9 mouse cellular contexts compared by ENCODE assay signal in genomic region chr19:34772775-34773174, GRCm38 (mm10). TPM values are rescaled to one million over a fixed set of nuclear protein-coding genes. Genes with fewer than 3 reads are reported as not detected.
A peak's percentile ranks its signal among the peaks of the same experiment; 100 is the strongest.
DNase-seq lines count a peak whose midpoint lies in the region; ATAC-seq and TF ChIP-seq lines count a peak whose summit lies in the region.
"Had no signal": no experiment of that assay in that cellular context is flagged by ENCODE, and none has a peak within 500 bp of the region (broad histone marks: within the 10 kb centered on the region; RNA-seq: fewer than 3 reads in every experiment).

No protein-coding gene starts in this region.

- peak; percentile 82 for DNase-seq in midbrain, embryonic 14.5 days
- peak; percentile 49 for DNase-seq in R1 (ENCODE audit: low read depth, low spot score)
- peak; percentile 79 for DNase-seq in hindbrain, postnatal 0 days (ENCODE audit: low spot score)
- DNase-seq in left cerebral cortex, adult 11 months (ENCODE audit: low spot score), result peak; percentile 13
- peak; percentile 27 for DNase-seq in neural tube, embryonic 11.5 days (ENCODE audit: low spot score)

- peak; percentile 85 for TF ChIP-seq CTCF in hindbrain, postnatal 0 days (IDR thresholded peaks at IDR 0.05; ENCODE audit: low read depth)

- H3K36me3 ChIP-seq in midbrain, embryonic 14.5 days (ENCODE audit: control insufficient read depth, insufficient read depth, low read length), result no peaks in the 10 kb centered on the region
- H3K36me3 ChIP-seq in midbrain, embryonic 13.5 days, result no peaks in the 10 kb centered on the region
- H3K36me3 ChIP-seq in hindbrain, postnatal 0 days (ENCODE audit: insufficient read depth, low read length), result no peaks in the 10 kb centered on the region
- H3K36me3 ChIP-seq in neural tube, embryonic 11.5 days (ENCODE audit: control insufficient read depth, insufficient read depth, low read length), result no peaks in the 10 kb centered on the region
- H3K36me3 ChIP-seq: neural tube, embryonic 13.5 days had no signal

- H3K4me2 ChIP-seq in midbrain, embryonic 14.5 days (ENCODE audit: low read length), result no peak overlapping the region
- no peak overlapping the region for H3K4me2 ChIP-seq in midbrain, embryonic 13.5 days (replicated peaks)
- H3K4me2 ChIP-seq in hindbrain, postnatal 0 days (ENCODE audit: low read depth, low read length), result no peak overlapping the region
- no peak overlapping the region for H3K4me2 ChIP-seq in neural tube, embryonic 11.5 days (ENCODE audit: low read depth)
- H3K4me2 ChIP-seq: neural tube, embryonic 13.5 days had no signal

- H3K27ac ChIP-seq in midbrain, embryonic 14.5 days (replicated peaks; ENCODE audit: low read depth, low read length), result no peak overlapping the region
- no peak overlapping the region for H3K27ac ChIP-seq in midbrain, embryonic 13.5 days
- no peak overlapping the region for H3K27ac ChIP-seq in hindbrain, postnatal 0 days
- H3K27ac ChIP-seq in neural tube, embryonic 11.5 days (ENCODE audit: low read depth, low read length), result no peak overlapping the region
- H3K27ac ChIP-seq: neural tube, embryonic 13.5 days had no signal

- H3K4me3 ChIP-seq in midbrain, embryonic 14.5 days (replicated peaks; ENCODE audit: low read depth, low read length), result no peak overlapping the region
- no peak overlapping the region for H3K4me3 ChIP-seq in midbrain, embryonic 13.5 days (replicated peaks)
- no peak overlapping the region for H3K4me3 ChIP-seq in hindbrain, postnatal 0 days (ENCODE audit: low read length)
- no peak overlapping the region for H3K4me3 ChIP-seq in neural tube, embryonic 11.5 days (ENCODE audit: low read depth, low read length)
- H3K4me3 ChIP-seq: neural tube, embryonic 13.5 days had no signal

- 28% methylated on average over 6 of the region's 6 CpGs for WGBS in midbrain, embryonic 14.5 days
- WGBS in midbrain, embryonic 13.5 days, result 27% methylated on average over 6 of the region's 6 CpGs
- WGBS in hindbrain, postnatal 0 days, result 34% methylated on average over 6 of the region's 6 CpGs
- 29% methylated on average over 6 of the region's 6 CpGs for WGBS in neural tube, embryonic 11.5 days

- no peak for ATAC-seq in midbrain, embryonic 14.5 days (ENCODE audit: low FRiP score, low TSS enrichment)
- ATAC-seq in midbrain, embryonic 13.5 days, result no peak
- ATAC-seq in common myeloid progenitor, adult 5-6 weeks (replicated peaks; ENCODE audit: low read depth, poor library complexity, severe bottlenecking), result peak; percentile 68
- ATAC-seq in hindbrain, postnatal 0 days, result no peak
- ATAC-seq in neural tube, embryonic 11.5 days (ENCODE audit: insufficient read depth, low FRiP score, low TSS enrichment), result no peak
- ATAC-seq in erythroblast, adult 5-6 weeks (replicated peaks; ENCODE audit: low FRiP score, poor library complexity, severe bottlenecking), result no peak

- no peak overlapping the region for H3K9ac ChIP-seq in midbrain, embryonic 14.5 days (replicated peaks; ENCODE audit: low read length)
- H3K9ac ChIP-seq in midbrain, embryonic 13.5 days (replicated peaks), result no peak overlapping the region
- H3K9ac ChIP-seq in hindbrain, postnatal 0 days (replicated peaks; ENCODE audit: low read length), result no peak overlapping the region
- no peak overlapping the region for H3K9ac ChIP-seq in neural tube, embryonic 11.5 days (ENCODE audit: low read length)
- H3K9ac ChIP-seq: neural tube, embryonic 13.5 days had no signal

- H3K4me1 ChIP-seq in midbrain, embryonic 14.5 days (ENCODE audit: control insufficient read depth, insufficient read depth, low read length), result no peaks in the 10 kb centered on the region
- no peaks in the 10 kb centered on the region for H3K4me1 ChIP-seq in midbrain, embryonic 13.5 days (replicated peaks)
- no peaks in the 10 kb centered on the region for H3K4me1 ChIP-seq in hindbrain, postnatal 0 days (ENCODE audit: insufficient read depth, low read length)
- H3K4me1 ChIP-seq in neural tube, embryonic 11.5 days (ENCODE audit: control insufficient read depth, insufficient read depth, low read length), result no peaks in the 10 kb centered on the region
- H3K4me1 ChIP-seq: neural tube, embryonic 13.5 days had no signal

- H3K9me3 ChIP-seq in midbrain, embryonic 14.5 days (ENCODE audit: control insufficient read depth, low read length), result no peaks in the 10 kb centered on the region
- no peaks in the 10 kb centered on the region for H3K9me3 ChIP-seq in midbrain, embryonic 13.5 days
- H3K9me3 ChIP-seq in hindbrain, postnatal 0 days (ENCODE audit: low read length), result no peaks in the 10 kb centered on the region
- no peaks in the 10 kb centered on the region for H3K9me3 ChIP-seq in neural tube, embryonic 11.5 days (ENCODE audit: control insufficient read depth, low read length)
- H3K9me3 ChIP-seq: neural tube, embryonic 13.5 days had no signal

- H3K27me3 ChIP-seq in midbrain, embryonic 14.5 days (ENCODE audit: control insufficient read depth, insufficient read depth, low read length), result no peaks in the 10 kb centered on the region
- no peaks in the 10 kb centered on the region for H3K27me3 ChIP-seq in midbrain, embryonic 13.5 days
- H3K27me3 ChIP-seq in hindbrain, postnatal 0 days (ENCODE audit: insufficient read depth, low read length), result no peaks in the 10 kb centered on the region
- H3K27me3 ChIP-seq in neural tube, embryonic 11.5 days (ENCODE audit: control insufficient read depth, insufficient read depth, low read length), result no peaks in the 10 kb centered on the region
- H3K27me3 ChIP-seq: neural tube, embryonic 13.5 days had no signal

RNA-seq across cellular contexts. Expression of gene Slc16a12, which starts 25.7 kb away (rescaled TPM):
- polyA plus RNA-seq in midbrain, embryonic 14.5 days (2014; fragmentation: Nextera tagmentation; extraction: Ambion mirVana), result 0.51 and 4.1 TPM in 2 replicates
- polyA plus RNA-seq in midbrain, embryonic 13.5 days (2015; fragmentation: Nextera tagmentation; extraction: Ambion mirVana), result 2.1 and 2.3 TPM in 2 replicates
- 0.18 TPM in 1 of 2 replicates, not detected in the other for total RNA-seq in common myeloid progenitor, adult 5-6 weeks (2017)
- 2.1 and 3.6 TPM in 2 replicates for total RNA-seq in hindbrain, postnatal 0 days (2014; rRNA removed)
- 2.1 and 3.0 TPM in 2 replicates for polyA plus RNA-seq in hindbrain, postnatal 0 days (2015; fragmentation: Nextera tagmentation; extraction: Ambion mirVana)
- polyA plus RNA-seq in neural tube, embryonic 11.5 days (2014; fragmentation: Nextera tagmentation; extraction: Ambion mirVana), result 1.3 and 2.0 TPM in 2 replicates
- not detected in 2 replicates for total RNA-seq in erythroblast, adult 5-6 weeks (2015; ENCODE audit: low replicate concordance)
- not detected in 2 replicates for total RNA-seq in erythroblast, adult 5-6 weeks (2017; ENCODE audit: low replicate concordance)

Comparison
In these comparisons a context has a peak if more than half of its experiments do, and no peak if none do; other contexts are left out.
1. DNase-seq: peak in every context shown above with its lines; median percentile 82 in midbrain, embryonic 14.5 days; 79 in hindbrain, postnatal 0 days; 49 in R1; 27 in neural tube, embryonic 11.5 days; 13 in left cerebral cortex, adult 11 months.